Mouse (Mus musculus): ENCODE data around the gene Dhrs1. TPM values are rescaled to one million over a fixed set of nuclear protein-coding genes. Genes with fewer than 3 reads are reported as not detected.

Dhrs1 gene
- total and polyA plus RNA-seq, 2 experiments from 2014 or later = 70.4 to 83.3 TPM

DNA sequence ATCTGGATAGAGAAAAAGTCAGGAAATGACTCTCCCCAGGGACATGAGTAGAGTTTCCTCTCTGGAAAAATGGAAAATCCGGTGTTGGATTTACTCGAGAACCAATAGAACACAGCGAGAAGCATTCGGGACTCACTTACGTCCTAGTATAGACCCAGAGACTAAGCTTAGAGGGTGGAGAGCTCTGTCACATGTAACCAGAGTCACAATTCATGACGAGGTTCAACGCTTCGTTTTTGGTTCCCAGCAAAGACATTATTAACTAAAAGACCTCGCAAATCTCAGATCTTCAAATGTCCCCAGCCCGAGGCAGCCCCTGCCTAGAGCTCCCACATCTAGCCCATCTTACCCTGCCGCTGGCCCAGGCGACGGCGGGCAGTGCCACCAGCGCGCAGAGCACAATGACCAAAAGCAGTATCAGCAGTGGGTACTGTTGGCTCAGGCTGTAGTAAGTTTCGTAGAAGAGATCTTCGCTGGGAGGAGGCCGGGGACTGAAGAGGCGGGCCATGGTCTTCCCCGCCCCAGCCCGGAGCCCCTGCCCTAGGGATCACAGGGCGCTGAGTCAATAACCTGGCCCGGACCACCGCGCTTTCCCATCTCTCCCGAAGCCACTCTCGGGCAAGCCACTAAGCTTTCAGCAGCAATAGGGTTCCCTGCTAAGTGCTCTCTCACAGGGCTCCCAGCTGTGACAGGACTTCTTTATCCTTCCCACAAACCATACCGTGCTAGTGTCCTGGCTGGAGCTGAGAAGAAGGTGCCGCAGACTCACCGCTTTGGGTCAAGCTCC, 37.9 kb upstream of the Dhrs1 start:
- Histone ChIP-seq H3K4me2 (ENCODE audit: low read depth) (peak overlapping the region; percentile 42), H3K36me3 (ENCODE audit: insufficient read depth) (no peaks in the 10 kb centered on the region), H3K27me3 (ENCODE audit: insufficient read depth, low read length) (peaks cover 65% of the 10 kb centered on the region), H3K27ac (ENCODE audit: low read depth, low read length) (no peak overlapping the region), H3K4me1 (ENCODE audit: insufficient read depth) (peaks cover 7% of the 10 kb centered on the region; the same call in 1 of the 2 replicates), H3K9ac (no peak overlapping the region), H3K4me3 (ENCODE audit: low read depth, low read length) (peak overlapping the region; percentile 25), H3K9me3 (ENCODE audit: low read length) (no peaks in the 10 kb centered on the region)
- DNase-seq = peak; percentile 35
- WGBS = 6% methylated on average over 31 of the region's 31 CpGs
- ATAC-seq = peak; percentile 70
- TF ChIP-seq CTCF (IDR thresholded peaks at IDR 0.05; ENCODE audit: low read depth) = no peak

- H3K4me3 ChIP-seq (ENCODE audit: low read depth, low read length) = no peak overlapping the region
- no peak overlapping the region for H3K9ac ChIP-seq
- 61% methylated on average over 9 of the region's 9 CpGs for WGBS
- no peak overlapping the region for H3K27ac ChIP-seq (ENCODE audit: low read depth, low read length)
- DNase-seq = no peak
- no peaks in the 10 kb centered on the region for H3K36me3 ChIP-seq (ENCODE audit: insufficient read depth)
- peak overlapping the region; percentile 42; the same call in 1 of the 2 replicates for H3K4me2 ChIP-seq (ENCODE audit: low read depth)
- H3K4me1 ChIP-seq (ENCODE audit: insufficient read depth) = peaks cover 7% of the 10 kb centered on the region; the same call in 1 of the 2 replicates
- peaks cover 57% of the 10 kb centered on the region for H3K27me3 ChIP-seq (ENCODE audit: insufficient read depth, low read length)
- ATAC-seq = no peak
- H3K9me3 ChIP-seq (ENCODE audit: low read length) = no peaks in the 10 kb centered on the region
- no peak for TF ChIP-seq CTCF (IDR thresholded peaks at IDR 0.05; ENCODE audit: low read depth)
Measured at GRCm38 (mm10) chr14:55782361-55782960, 37.0 kb upstream of the Dhrs1 start.

- 0 out of 2 replicates have a peak overlapping the region, but pooled peaks have one; percentile 9 for H3K4me3 ChIP-seq (ENCODE audit: low read depth, low read length)
- TF ChIP-seq CTCF (IDR thresholded peaks at IDR 0.05; ENCODE audit: low read depth) = peak; percentile 99
- peak; percentile 86 for DNase-seq
- no peak overlapping the region for H3K9ac ChIP-seq
- 17% methylated on average over 14 of the region's 14 CpGs for WGBS
- H3K27ac ChIP-seq (ENCODE audit: low read depth, low read length) = no peak overlapping the region
- H3K36me3 ChIP-seq (ENCODE audit: insufficient read depth) = no peaks in the 10 kb centered on the region
- peak overlapping the region; percentile 4; the same call in 1 of the 2 replicates for H3K4me2 ChIP-seq (ENCODE audit: low read depth)
- peaks cover 7% of the 10 kb centered on the region; the same call in 1 of the 2 replicates for H3K4me1 ChIP-seq (ENCODE audit: insufficient read depth)
- peaks cover 46% of the 10 kb centered on the region for H3K27me3 ChIP-seq (ENCODE audit: insufficient read depth, low read length)
- ATAC-seq = peak; percentile 86
- H3K9me3 ChIP-seq (ENCODE audit: low read length) = no peaks in the 10 kb centered on the region
Measured at GRCm38 (mm10) chr14:55781310-55781709, 35.8 kb upstream of the Dhrs1 start.

GRCm38 (mm10) chr14:55780736-55781135, 35.2 kb upstream of the Dhrs1 start:
- no peaks in the 10 kb centered on the region for H3K9me3 ChIP-seq (ENCODE audit: low read length)
- no peak overlapping the region for H3K9ac ChIP-seq
- ATAC-seq (no peak), DNase-seq (no peak)
- H3K36me3 ChIP-seq (ENCODE audit: insufficient read depth) = no peaks in the 10 kb centered on the region
- no peak overlapping the region for H3K4me3 ChIP-seq (ENCODE audit: low read depth, low read length)
- WGBS = 83% methylated on average over 11 of the region's 11 CpGs
- peaks cover 41% of the 10 kb centered on the region for H3K27me3 ChIP-seq (ENCODE audit: insufficient read depth, low read length)
- no peak for TF ChIP-seq CTCF (IDR thresholded peaks at IDR 0.05; ENCODE audit: low read depth)
- H3K4me2 ChIP-seq (ENCODE audit: low read depth) = no peak overlapping the region
- H3K4me1 ChIP-seq (ENCODE audit: insufficient read depth) = peaks cover 7% of the 10 kb centered on the region; the same call in 1 of the 2 replicates
- H3K27ac ChIP-seq (ENCODE audit: low read depth, low read length) = no peak overlapping the region

GRCm38 (mm10) chr14:55779656-55780055, 34.2 kb upstream of the Dhrs1 start:
- Histone ChIP-seq H3K4me1 (ENCODE audit: insufficient read depth) (peaks cover 7% of the 10 kb centered on the region; the same call in 1 of the 2 replicates), H3K36me3 (ENCODE audit: insufficient read depth) (no peaks in the 10 kb centered on the region), H3K27me3 (ENCODE audit: insufficient read depth, low read length) (peaks cover 30% of the 10 kb centered on the region), H3K27ac (ENCODE audit: low read depth, low read length) (no peak overlapping the region), H3K4me3 (ENCODE audit: low read depth, low read length) (no peak overlapping the region), H3K9ac (no peak overlapping the region), H3K4me2 (ENCODE audit: low read depth) (no peak overlapping the region), H3K9me3 (ENCODE audit: low read length) (no peaks in the 10 kb centered on the region)
- 62% methylated on average over 16 of the region's 16 CpGs for WGBS
- TF ChIP-seq CTCF (IDR thresholded peaks at IDR 0.05; ENCODE audit: low read depth) = no peak
- no peak for ATAC-seq
- no peak for DNase-seq

- no peak for ATAC-seq
- no peak for DNase-seq
Measured at GRCm38 (mm10) chr14:55778686-55779085, 33.2 kb upstream of the Dhrs1 start.

GRCm38 (mm10) chr14:55777806-55778205, 32.3 kb upstream of the Dhrs1 start:
- H3K36me3 ChIP-seq (ENCODE audit: insufficient read depth) = no peaks in the 10 kb centered on the region
- no peak overlapping the region for H3K9ac ChIP-seq
- no peak for ATAC-seq
- no peak overlapping the region for H3K4me2 ChIP-seq (ENCODE audit: low read depth)
- no peak overlapping the region for H3K27ac ChIP-seq (ENCODE audit: low read depth, low read length)
- H3K9me3 ChIP-seq (ENCODE audit: low read length) = no peaks in the 10 kb centered on the region
- no peak for TF ChIP-seq CTCF (IDR thresholded peaks at IDR 0.05; ENCODE audit: low read depth)
- DNase-seq = no peak
- 89% methylated on average over 11 of the region's 11 CpGs for WGBS
- peaks cover 14% of the 10 kb centered on the region for H3K27me3 ChIP-seq (ENCODE audit: insufficient read depth, low read length)
- H3K4me3 ChIP-seq (ENCODE audit: low read depth, low read length) = no peak overlapping the region
- H3K4me1 ChIP-seq (ENCODE audit: insufficient read depth) = no peaks in the 10 kb centered on the region

More at GRCm38 (mm10) chr14:55778686-55779085, 33.2 kb upstream of the Dhrs1 start:
- peaks cover 23% of the 10 kb centered on the region for H3K27me3 ChIP-seq (ENCODE audit: insufficient read depth, low read length)
- H3K9me3 ChIP-seq (ENCODE audit: low read length) = no peaks in the 10 kb centered on the region
- H3K9ac ChIP-seq = no peak overlapping the region
- no peak for TF ChIP-seq CTCF (IDR thresholded peaks at IDR 0.05; ENCODE audit: low read depth)
- H3K4me1 ChIP-seq (ENCODE audit: insufficient read depth) = peaks cover 4% of the 10 kb centered on the region; the same call in 1 of the 2 replicates
- H3K27ac ChIP-seq (ENCODE audit: low read depth, low read length) = no peak overlapping the region
- WGBS = 94% methylated on average over 15 of the region's 15 CpGs
- H3K4me2 ChIP-seq (ENCODE audit: low read depth) = no peak overlapping the region
- H3K36me3 ChIP-seq (ENCODE audit: insufficient read depth) = no peaks in the 10 kb centered on the region
- H3K4me3 ChIP-seq (ENCODE audit: low read depth, low read length) = no peak overlapping the region

Data from forebrain, postnatal 0 days (tissue).